Mouse (Mus musculus): ENCODE data around the gene Nup54.

Nup54 gene

DNA sequence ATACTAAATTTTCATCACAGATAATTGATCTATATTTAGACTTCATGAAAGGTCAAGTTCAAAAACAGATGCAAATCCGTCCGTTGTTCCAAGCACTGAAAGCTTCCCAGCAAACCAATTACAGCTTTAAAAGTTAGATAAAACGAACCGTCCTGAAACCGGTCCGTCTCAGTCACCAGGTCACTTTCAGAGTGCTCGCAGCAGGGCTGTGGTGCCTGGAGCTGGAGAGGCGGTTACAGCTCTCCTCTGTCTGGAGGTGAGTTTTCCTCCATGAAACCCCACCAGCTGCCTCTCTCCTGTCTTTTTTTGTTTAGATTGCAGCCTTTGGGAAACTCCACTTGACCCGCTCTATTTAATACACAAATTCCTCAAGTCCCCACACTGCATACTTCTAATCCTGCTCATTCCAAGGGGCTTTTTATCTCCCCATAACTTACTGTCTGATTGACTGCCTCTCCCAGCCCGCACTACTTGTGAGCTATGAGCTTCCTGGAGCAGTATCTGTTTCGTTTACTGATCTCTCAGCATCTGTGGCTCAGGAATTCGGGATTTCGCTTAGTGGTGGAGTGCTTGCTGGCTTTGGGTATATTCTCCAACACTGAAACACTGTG is 58.1 kb downstream of the Nup54 start:
- no peak for DNase-seq (ENCODE audit: low spot score)

DNA sequence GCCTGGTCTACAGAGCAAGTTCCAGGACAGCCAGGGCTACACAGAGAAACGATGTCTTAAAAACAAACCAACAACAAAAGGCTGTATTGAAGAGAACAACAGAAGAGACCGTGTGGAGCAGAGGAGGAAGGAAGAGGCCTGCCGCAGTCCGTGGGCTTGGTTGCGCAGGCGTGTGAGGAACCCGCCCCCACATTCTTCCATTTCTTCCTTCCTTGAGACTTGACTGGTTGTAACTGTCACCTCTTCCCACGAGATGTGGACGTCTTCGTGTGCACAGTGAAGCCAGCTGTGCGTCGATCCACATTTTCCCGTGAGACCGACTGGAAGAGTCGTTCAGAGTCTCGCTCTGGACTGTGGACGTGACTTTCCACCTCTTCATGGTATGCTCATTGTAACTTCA is 59.7 kb downstream of the Nup54 start:
- DNase-seq (ENCODE audit: low spot score) = no peak

DNA sequence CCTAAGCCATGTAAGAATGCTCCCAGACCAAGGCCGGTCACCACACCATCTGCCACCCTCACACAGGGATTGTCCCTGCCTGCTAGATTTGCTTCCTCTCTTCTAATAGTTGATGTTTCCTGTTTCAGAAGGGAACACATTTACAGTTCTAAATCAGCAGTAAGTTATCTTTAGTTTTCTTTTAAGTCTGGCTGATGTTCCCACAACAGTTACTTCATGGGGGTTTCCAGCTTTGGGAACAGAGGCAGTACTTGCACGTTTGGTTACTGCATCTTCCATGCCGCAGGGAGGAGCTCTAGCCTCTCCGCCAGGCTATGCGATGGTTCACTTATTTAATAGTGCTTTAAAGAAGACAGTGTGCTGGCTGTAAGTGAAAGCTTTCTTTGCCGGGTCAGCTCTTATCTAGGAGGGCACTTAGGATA is 60.3 kb downstream of the Nup54 start:
- no peak for DNase-seq (ENCODE audit: low spot score)

DNA sequence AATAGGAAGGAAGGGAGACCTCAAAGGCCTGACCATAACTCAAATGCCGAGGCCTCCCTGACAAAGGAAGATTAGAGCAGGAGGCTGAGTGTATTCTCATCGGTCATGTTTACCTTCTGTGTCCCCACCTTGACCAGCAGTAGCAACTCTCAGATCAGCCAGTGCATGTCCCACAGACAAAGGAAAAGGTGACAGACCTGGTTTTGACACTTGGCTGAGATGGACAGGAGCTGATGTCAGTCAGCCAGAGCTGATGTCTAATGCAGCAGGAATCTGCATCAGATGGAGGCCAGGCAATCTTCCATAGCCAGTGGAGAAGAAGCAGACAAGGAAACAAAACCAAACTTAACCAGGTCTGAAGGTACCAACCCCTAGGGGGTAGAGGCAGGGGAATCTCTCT is 62.4 kb downstream of the Nup54 start:
- no peak for DNase-seq (ENCODE audit: low spot score)

DNA sequence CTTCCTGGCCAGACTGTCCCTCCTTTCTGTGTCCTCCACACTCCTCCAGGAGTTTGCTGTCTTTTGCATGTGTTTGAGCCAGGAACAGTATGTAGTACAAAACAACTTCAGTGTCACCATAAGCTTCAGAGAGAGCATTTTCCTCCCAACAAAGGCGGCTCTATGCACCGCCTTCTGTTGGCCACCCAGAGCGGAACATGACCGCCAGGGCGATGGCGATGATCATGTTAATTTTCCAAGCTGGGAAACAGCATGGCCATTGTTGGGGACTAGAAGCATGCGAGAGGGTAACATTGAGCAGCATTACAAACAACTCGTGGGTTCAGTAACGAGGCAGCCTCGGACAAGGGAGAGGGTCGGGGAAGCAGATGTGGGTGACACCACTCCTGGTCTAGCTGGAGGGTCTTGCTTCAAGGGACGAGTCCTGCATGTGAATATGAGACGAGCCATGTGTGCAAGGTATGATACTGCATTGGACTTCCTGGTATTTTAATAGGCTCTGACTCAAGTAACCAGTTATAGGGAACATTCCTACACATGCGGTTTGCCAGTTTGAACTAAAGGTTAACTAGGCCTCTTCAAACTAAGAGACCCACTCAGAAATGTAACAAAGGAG is 63.5 kb downstream of the Nup54 start:
- DNase-seq (ENCODE audit: low spot score) = no peak

DNA sequence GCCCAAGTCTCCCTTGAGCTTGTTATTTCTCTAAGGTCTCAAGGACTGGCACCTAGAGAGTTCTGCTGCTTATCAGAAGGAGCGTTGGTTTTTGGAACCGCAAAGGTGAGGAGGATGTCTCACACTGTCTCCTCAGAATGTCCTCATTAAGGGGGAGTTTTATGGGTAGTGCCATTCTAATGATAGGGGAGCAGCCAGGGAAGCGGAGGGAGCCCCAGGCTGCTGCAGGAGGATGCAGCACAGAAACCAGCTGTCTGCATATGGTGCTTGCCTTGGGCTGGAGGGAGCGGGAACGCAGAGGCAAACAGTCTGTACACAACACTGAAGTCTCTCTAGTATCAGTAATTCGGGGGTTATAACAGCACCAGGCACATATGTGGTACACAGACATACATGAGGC is 64.1 kb downstream of the Nup54 start:
- no peak for DNase-seq (ENCODE audit: low spot score)

DNA sequence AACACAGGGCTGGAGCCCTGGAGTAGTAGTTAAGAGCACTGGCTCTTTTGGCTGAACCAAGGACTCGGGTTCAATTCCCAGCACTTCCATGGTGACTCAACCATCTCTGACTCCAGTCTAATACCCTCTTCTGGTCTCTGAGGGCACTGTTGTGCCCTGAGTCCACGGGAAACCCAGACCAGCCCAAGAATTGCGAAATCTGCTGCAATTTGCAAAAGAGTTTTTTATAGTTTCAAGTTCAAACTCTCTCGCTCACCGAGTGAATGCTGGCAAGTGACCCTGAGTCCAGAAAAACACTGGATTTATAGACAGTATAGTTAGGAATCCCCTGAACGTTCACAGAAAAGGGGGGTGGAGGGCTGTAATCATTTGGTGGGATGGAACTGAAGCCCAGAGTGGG is 64.6 kb downstream of the Nup54 start:
- no peak for DNase-seq (ENCODE audit: low spot score)

DNA sequence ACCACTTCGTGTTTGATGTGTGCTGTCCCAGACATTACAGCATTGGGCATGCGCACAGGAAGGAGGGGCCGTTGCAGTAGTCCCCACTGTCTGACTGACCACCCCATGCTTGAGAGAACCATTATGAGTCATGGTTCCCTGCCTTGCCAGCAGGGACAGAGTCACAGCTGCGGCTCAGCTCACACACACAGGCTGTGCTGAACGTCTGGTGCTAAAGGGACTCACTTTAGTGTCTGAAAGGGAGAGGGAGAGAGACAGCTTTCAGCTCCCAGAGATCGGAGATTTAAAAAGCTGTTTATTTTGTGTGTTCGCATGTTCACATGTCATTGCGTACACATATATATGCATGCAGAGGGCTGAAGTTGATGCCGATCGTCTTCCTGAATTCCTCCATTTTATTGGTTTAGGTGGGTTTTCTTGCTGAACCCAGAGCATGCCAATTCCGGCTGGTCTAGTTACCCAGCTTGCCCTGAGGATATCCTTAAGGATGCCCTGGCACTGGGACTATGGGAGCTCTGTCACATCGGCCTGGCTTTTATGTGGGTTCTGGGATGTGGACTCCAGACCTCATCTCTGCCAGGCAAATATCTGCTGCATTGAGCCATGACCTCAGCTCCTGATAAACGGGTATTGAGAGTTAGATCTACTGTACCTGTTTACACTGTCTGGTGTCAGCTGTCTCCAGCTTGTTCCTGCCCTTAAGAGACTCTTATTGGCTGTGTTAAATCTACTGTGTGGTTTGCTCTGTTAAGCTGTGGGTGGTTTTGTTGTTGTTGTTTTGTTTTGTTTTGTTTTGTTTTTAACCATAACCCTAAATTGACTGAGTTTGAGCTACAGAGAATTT is 65.6 kb downstream of the Nup54 start:
- DNase-seq (ENCODE audit: low spot score) = no peak

DNA sequence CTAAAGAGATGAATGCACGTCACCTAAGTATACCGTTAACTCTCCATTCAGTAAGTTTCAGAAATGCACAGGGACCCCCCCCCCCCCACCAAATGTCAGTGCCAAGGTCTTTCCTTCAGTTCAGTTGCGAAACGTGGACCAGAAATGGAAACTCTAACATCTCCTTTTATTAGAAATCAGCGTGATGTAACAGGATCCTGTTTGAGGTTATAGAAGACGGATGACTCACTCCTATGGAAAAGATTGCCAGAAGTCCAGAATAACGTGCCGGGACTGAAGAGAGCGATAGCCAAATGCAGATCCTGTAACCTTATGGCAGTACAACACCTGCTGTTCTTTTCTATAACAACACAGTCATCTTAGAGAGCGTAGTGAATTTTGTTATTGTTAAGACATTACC is 66.6 kb downstream of the Nup54 start:
- no peak for DNase-seq (ENCODE audit: low spot score)

DNA sequence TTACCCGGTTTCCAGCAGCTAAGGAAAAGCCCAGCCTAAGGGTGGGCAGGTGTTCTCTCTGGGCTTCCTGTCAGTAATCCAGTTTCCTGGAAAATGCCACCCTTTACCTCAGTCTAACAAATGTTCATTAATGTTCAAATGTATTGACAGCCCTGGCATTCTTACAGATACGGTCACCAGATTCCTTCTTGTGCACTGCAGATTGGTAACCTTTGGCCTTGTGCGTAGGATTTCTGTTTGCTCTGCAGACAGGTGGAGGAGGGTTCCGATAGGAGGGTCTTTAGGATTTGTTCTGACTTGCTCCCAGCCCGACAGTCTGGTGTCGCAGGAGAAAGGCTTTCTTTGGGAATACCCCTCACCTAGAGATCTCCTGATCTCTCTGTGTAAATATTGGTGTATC is 68.5 kb downstream of the Nup54 start:
- DNase-seq (ENCODE audit: low spot score) = no peak
